In genomic region chr1:52118860-52119591, GRCm38 (mm10) we compare ENCODE assay signal across 8 mouse cellular contexts. TPM values are rescaled to one million over a fixed set of nuclear protein-coding genes. Genes with fewer than 3 reads are reported as not detected.
A peak's percentile ranks its signal among the peaks of the same experiment; 100 is the strongest.
DNase-seq lines count a peak whose midpoint lies in the region; ATAC-seq lines count a peak whose summit lies in the region.

Stat1 (plus strand) TSS chr1:52119440.

- H3K27me3 ChIP-seq in heart, embryonic 14.5 days (ENCODE audit: control insufficient read depth, insufficient read depth, low read length), result no peaks in the 10 kb centered on the region
- no peaks in the 10 kb centered on the region for H3K27me3 ChIP-seq in liver, embryonic 13.5 days
- H3K27me3 ChIP-seq in stomach, embryonic 16.5 days (ENCODE audit: control insufficient read depth, insufficient read depth, low read length), result no peaks in the 10 kb centered on the region

- WGBS in heart, embryonic 14.5 days, result 4% methylated on average over 37 of the region's 37 CpGs
- 4% methylated on average over 37 of the region's 37 CpGs for WGBS in liver, embryonic 13.5 days (ENCODE audit: insufficient replicate concordance)
- whole genome bisulfite sequencing in stomach, embryonic 16.5 days, result 3% methylated on average over 37 of the region's 37 CpGs

- ATAC-seq in heart, embryonic 14.5 days (ENCODE audit: insufficient number of reproducible peaks, insufficient read depth, low FRiP score, low read depth), result peak; percentile 90
- ATAC-seq in liver, embryonic 13.5 days (ENCODE audit: low read depth), result peak; percentile 91
- ATAC-seq in stomach, embryonic 16.5 days (ENCODE audit: insufficient read depth, low FRiP score), result peak; percentile 94

- H3K4me1 ChIP-seq in brown adipose tissue, adult 24 weeks (ENCODE audit: control insufficient read depth, insufficient read depth, insufficient read length, low read length), result peaks cover 12% of the 10 kb centered on the region; the same call in 1 of the 2 replicates
- peaks cover 3 to 10% of the 10 kb centered on the region in 2 experiments; a peak in 3 of 4 replicates for H3K4me1 ChIP-seq in heart, embryonic 14.5 days (ENCODE audit: control insufficient read depth in 2 of 2, insufficient read depth in 2 of 2, low read length in 2 of 2)
- peaks cover 26% of the 10 kb centered on the region for H3K4me1 ChIP-seq in liver, embryonic 13.5 days (replicated peaks)
- 0 out of 2 replicates have a peak, but pooled peaks cover 4% of the 10 kb centered on the region for H3K4me1 ChIP-seq in stomach, embryonic 16.5 days (ENCODE audit: control insufficient read depth, insufficient read depth, low read length)

- H3K4me2 ChIP-seq in heart, embryonic 14.5 days (ENCODE audit: low read length), result peak within 1 kb of the TSS; percentile 75
- H3K4me2 ChIP-seq in liver, embryonic 13.5 days, result peak within 1 kb of the TSS; percentile 89
- H3K4me2 ChIP-seq in stomach, embryonic 16.5 days (ENCODE audit: low read depth, low read length), result peak within 1 kb of the TSS; percentile 86

- H3K9me3 ChIP-seq in heart, embryonic 14.5 days (ENCODE audit: control insufficient read depth, low read length), result no peaks in the 10 kb centered on the region
- no peaks in the 10 kb centered on the region for H3K9me3 ChIP-seq in liver, embryonic 13.5 days (replicated peaks)
- no peaks in the 10 kb centered on the region for H3K9me3 ChIP-seq in stomach, embryonic 16.5 days (replicated peaks; ENCODE audit: control insufficient read depth, low read length)

- H3K4me3 ChIP-seq in brown adipose tissue, adult 24 weeks (ENCODE audit: insufficient read depth, low read depth, low read length), result peak within 1 kb of the TSS; percentile 85
- H3K4me3 ChIP-seq in heart, embryonic 14.5 days (ENCODE audit: control insufficient read depth in 1 of 2, insufficient read depth in 1 of 2, low read depth in 1 of 2, low read length in 2 of 2), result peak within 1 kb of the TSS; percentile 84 to 95
- peak within 1 kb of the TSS; percentile 91 for H3K4me3 ChIP-seq in liver, embryonic 13.5 days (replicated peaks)
- peak within 1 kb of the TSS; percentile 97 for H3K4me3 ChIP-seq in stomach, embryonic 16.5 days (replicated peaks; ENCODE audit: low read length)

- H3K9ac ChIP-seq in heart, embryonic 14.5 days (ENCODE audit: low read length), result peak within 1 kb of the TSS; percentile 89
- H3K9ac ChIP-seq in liver, embryonic 13.5 days, result peak within 1 kb of the TSS; percentile 86
- peak within 1 kb of the TSS; percentile 81 for H3K9ac ChIP-seq in stomach, embryonic 16.5 days (ENCODE audit: low read length)

- H3K27ac ChIP-seq in brown adipose tissue, adult 24 weeks (replicated peaks; ENCODE audit: low read depth, low read length), result peak within 1 kb of the TSS; percentile 83
- peak within 1 kb of the TSS; percentile 60 to 81 for H3K27ac ChIP-seq in heart, embryonic 14.5 days (replicated peaks in 1 of 2; ENCODE audit: control insufficient read depth in 1 of 2, insufficient read depth in 1 of 2, low read depth in 2 of 2, low read length in 2 of 2)
- H3K27ac ChIP-seq in liver, embryonic 13.5 days, result peak within 1 kb of the TSS; percentile 77
- H3K27ac ChIP-seq in stomach, embryonic 16.5 days (ENCODE audit: low read length), result peak within 1 kb of the TSS; percentile 83

- H3K36me3 ChIP-seq in heart, embryonic 14.5 days (ENCODE audit: control insufficient read depth, insufficient read depth, low read length), result peaks cover 17% of the 10 kb centered on the region
- H3K36me3 ChIP-seq in liver, embryonic 13.5 days, result peaks cover 12% of the 10 kb centered on the region
- H3K36me3 ChIP-seq in stomach, embryonic 16.5 days (ENCODE audit: control insufficient read depth, insufficient read depth, low read length), result 0 out of 2 replicates have a peak, but pooled peaks cover 3% of the 10 kb centered on the region

- DNase-seq in CD4-positive, CD25-positive, alpha-beta regulatory T cell, adult 2 months (ENCODE audit: low read depth, low spot score), result peak; percentile 97
- DNase-seq in fibroblast of lung, adult 2 months (ENCODE audit: low read depth), result peak; percentile 74
- peak; percentile 92 for DNase-seq in kidney, postnatal 14 days
- peak; percentile 83 for DNase-seq in liver, embryonic 13.5 days
- DNase-seq in neural tube, embryonic 10.5 days (ENCODE audit: extremely low spot score, low spot score), result peak; percentile 96

RNA-seq across cellular contexts. Expression of gene Stat1, which starts in this region (rescaled TPM):
- polyA plus RNA-seq in brown adipose tissue, adult 24 weeks (2012; ENCODE audit: insufficient read depth, insufficient read length, missing spikeins), result 46.2 and 49.0 TPM in 2 replicates
- 31.7 and 38.0 TPM in 2 replicates for polyA plus RNA-seq in heart, embryonic 14.5 days (2014; fragmentation: Nextera tagmentation; extraction: Ambion mirVana)
- 19.1 and 20.9 TPM in 2 replicates for polyA plus RNA-seq in liver, embryonic 13.5 days (2015; fragmentation: Nextera tagmentation; extraction: Ambion mirVana)
- polyA plus RNA-seq in stomach, embryonic 16.5 days (2015; fragmentation: Nextera tagmentation; extraction: Ambion mirVana), result 23.4 and 23.8 TPM in 2 replicates

Comparison
In these comparisons a context has a peak if more than half of its experiments do, and no peak if none do; other contexts are left out.
1. Peak in every context shown above with its lines: DNase-seq, ATAC-seq, H3K4me3 ChIP-seq and H3K27ac ChIP-seq.